Mouse (Mus musculus) ES-Bruce4 (cell line): Measurements from ENCODE around the gene Rbm4b. TPM values are rescaled to one million over a fixed set of nuclear protein-coding genes. Genes with fewer than 3 reads are reported as not detected.
"Not testable (repeated sequence)": the region's sequence is repeated elsewhere in the genome, so short reads cannot be mapped to it uniquely, and the experiment has no call there.

Experiments used
- H3K27ac ChIP-seq: 2 replicates; pipeline ENCODE4 v1.5.1; 2012; ENCODE audit warnings: low read length, inconsistent platforms; ENCODE audit not compliant: insufficient read depth
- H3K27me3 ChIP-seq: 2 replicates; pipeline ENCODE4 v1.6.1; 2012; ENCODE audit warnings: mild to moderate bottlenecking, low read length, inconsistent platforms; ENCODE audit not compliant: control insufficient read depth, poor library complexity, insufficient read depth, severe bottlenecking
- H3K36me3 ChIP-seq: 2 replicates; pipeline ENCODE4 v1.6.1; 2012; ENCODE audit warnings: inconsistent platforms, mild to moderate bottlenecking, low read length, moderate library complexity; ENCODE audit not compliant: control insufficient read depth, poor library complexity, insufficient read depth, severe bottlenecking
- H3K4me1 ChIP-seq: one replicate; pipeline ENCODE4 v1.8.1; 2011; ENCODE audit warnings: low read length; ENCODE audit not compliant: control insufficient read depth, insufficient read depth
- H3K4me3 ChIP-seq: 2 replicates; pipeline ENCODE4 v1.5.1; 2011; ENCODE audit warnings: low read depth, mild to moderate bottlenecking, low read length
- H3K9ac ChIP-seq: 2 replicates; pipeline ENCODE4 v1.6.1; 2012; ENCODE audit warnings: low read depth, mild to moderate bottlenecking, inconsistent platforms; ENCODE audit not compliant: poor library complexity, severe bottlenecking
- H3K9me3 ChIP-seq: replicated peaks from 2 replicates; pipeline ENCODE4 v1.6.1; 2012; ENCODE audit warnings: mild to moderate bottlenecking, low read length, inconsistent platforms; ENCODE audit not compliant: control insufficient read depth, poor library complexity, insufficient read depth, severe bottlenecking
- CTCF ChIP-seq: IDR thresholded peaks from one replicate; pipeline ENCODE4 v1.8.1; 2011; ENCODE audit warnings: low read depth, low read length
- EP300 ChIP-seq: IDR thresholded peaks from 2 replicates; pipeline ENCODE4 v1.6.1; 2011; ENCODE audit warnings: low read depth, low read length; ENCODE audit not compliant: insufficient read depth
- POLR2A ChIP-seq: IDR thresholded peaks from one replicate; pipeline ENCODE4 v1.8.1; 2011; ENCODE audit warnings: low read length; ENCODE audit not compliant: insufficient read depth
- polyA plus RNA-seq: library from polyadenylated mRNA; stranded (reverse); fragments of >200 nt; gene quantifications from 2 replicates; pipeline ENCODE4 v1.2.4, GENCODE M21; 2011; ENCODE audit warnings: low read depth; ENCODE audit not compliant: missing spikeins, insufficient read depth, insufficient read length

Rbm4b gene
- polyA plus RNA-seq, 1 experiment, result 7.4 TPM

- Histone ChIP-seq H3K36me3 (peaks cover 51% of the 10 kb centered on the region), H3K4me1 (peaks cover 3% of the 10 kb centered on the region), H3K27me3 (no peaks in the 10 kb centered on the region), H3K9ac (no peak overlapping the region), H3K27ac (no peak overlapping the region), H3K4me3 (no peak overlapping the region), H3K9me3 (no peaks in the 10 kb centered on the region)
- no peak for TF ChIP-seq POLR2A
- no peak for TF ChIP-seq EP300
Measured at GRCm38 (mm10) chr19:4803283-4803682, 47.0 kb downstream of the Rbm4b start.

- no peaks in the 10 kb centered on the region for H3K4me1 ChIP-seq
- peak overlapping the region; percentile 79 for H3K4me3 ChIP-seq
- no peaks in the 10 kb centered on the region for H3K27me3 ChIP-seq
- no peaks in the 10 kb centered on the region for H3K36me3 ChIP-seq
- H3K9me3 ChIP-seq, result no peaks in the 10 kb centered on the region
- H3K27ac ChIP-seq, result peak overlapping the region; percentile 95
- peak; percentile 68 for TF ChIP-seq EP300
- no peak for TF ChIP-seq CTCF
- H3K9ac ChIP-seq, result peak overlapping the region; percentile 64
Measured at GRCm38 (mm10) chr19:4810309-4810708, 54.0 kb downstream of the Rbm4b start.

GRCm38 (mm10) chr19:4810746-4811062, 54.4 kb downstream of the Rbm4b start:
- peak overlapping the region; percentile 95 for H3K27ac ChIP-seq
- no peaks in the 10 kb centered on the region for H3K36me3 ChIP-seq
- peak overlapping the region; percentile 64 for H3K9ac ChIP-seq
- no peaks in the 10 kb centered on the region for H3K4me1 ChIP-seq
- peak overlapping the region; percentile 79 for H3K4me3 ChIP-seq
- no peaks in the 10 kb centered on the region for H3K9me3 ChIP-seq
- TF ChIP-seq EP300 (no peak), POLR2A (no peak), CTCF (no peak)
- no peaks in the 10 kb centered on the region for H3K27me3 ChIP-seq

- Histone ChIP-seq H3K9ac (peak within 1 kb of the TSS; percentile 84), H3K4me3 (peak within 1 kb of the TSS; percentile 89)
Measured at GRCm38 (mm10) chr19:4811063-4811908, 55.0 kb downstream of the Rbm4b start, which contains the start of the genes Gm21992 and Rbm14. Gene Gm21992 (minus strand): TSS chr19:4811612. Gene Rbm14 (minus strand): TSS chr19:4811634.

GRCm38 (mm10) chr19:4811909-4812242, 55.6 kb downstream of the Rbm4b start:
- Histone ChIP-seq H3K9me3 (no peaks in the 10 kb centered on the region), H3K4me3 (peak overlapping the region; percentile 89), H3K36me3 (no peaks in the 10 kb centered on the region), H3K27me3 (no peaks in the 10 kb centered on the region), H3K4me1 (no peaks in the 10 kb centered on the region), H3K9ac (peak overlapping the region; percentile 84), H3K27ac (peak overlapping the region; percentile 85)
- TF ChIP-seq EP300, result no peak
- TF ChIP-seq CTCF, result no peak
- no peak for TF ChIP-seq POLR2A

More at GRCm38 (mm10) chr19:4811063-4811908, 55.0 kb downstream of the Rbm4b start, which contains the start of the genes Gm21992 and Rbm14:
- peak within 1 kb of the TSS; percentile 95 for H3K27ac ChIP-seq
- H3K36me3 ChIP-seq, result no peaks in the 10 kb centered on the region
- H3K9me3 ChIP-seq, result no peaks in the 10 kb centered on the region
- TF ChIP-seq CTCF (no peak), POLR2A (peak; percentile 85), EP300 (0 out of 2 replicates have a peak, but pooled peaks have one; percentile 55)
- H3K27me3 ChIP-seq, result no peaks in the 10 kb centered on the region
- no peaks in the 10 kb centered on the region for H3K4me1 ChIP-seq

- not testable (repeated sequence) for H3K27me3 ChIP-seq, H3K9me3 ChIP-seq, H3K36me3 ChIP-seq, H3K4me1 ChIP-seq
- H3K4me3 ChIP-seq, result peak overlapping the region; percentile 89; the same call in 1 of the 2 replicates
- H3K27ac ChIP-seq, result peak overlapping the region; percentile 85
- peak overlapping the region; percentile 84 for H3K9ac ChIP-seq
Measured at GRCm38 (mm10) chr19:4812334-4812949, 56.1 kb downstream of the Rbm4b start.
